Comparison of ENCODE assay signal across 8 mouse cellular contexts in the genomic region with DNA sequence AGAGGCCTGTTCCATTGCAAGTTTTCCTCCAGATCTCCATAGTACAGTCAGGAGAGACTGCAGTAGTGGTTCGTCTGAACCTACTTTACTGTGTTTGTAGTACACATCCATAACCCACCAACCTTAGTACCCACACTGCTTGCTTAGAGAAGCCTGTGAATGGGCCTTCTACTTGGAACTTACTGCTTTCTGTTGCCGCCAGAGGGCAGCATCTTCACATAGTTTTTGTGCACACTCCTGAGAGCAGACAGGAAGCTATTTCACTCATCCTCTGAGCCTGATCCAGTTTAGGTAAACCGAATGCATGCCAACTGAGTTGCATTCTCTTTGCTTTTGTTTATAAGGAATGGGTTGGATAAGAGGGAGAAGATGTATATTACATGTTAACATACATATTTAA.
A peak's percentile ranks its signal among the peaks of the same experiment; 100 is the strongest.
DNase-seq lines count a peak whose midpoint lies in the region; ATAC-seq and TF ChIP-seq lines count a peak whose summit lies in the region.

No protein-coding gene starts in this region.

- intact Hi-C loops in left cerebral cortex, postnatal 25 days (cut with DNase I), result loop anchor here (1.0 to 5.0 kb wide), 5 partner anchors 161 to 724 kb away; no protein-coding TSS in a partner anchor

- TF ChIP-seq CTCF in hindbrain, postnatal 0 days (IDR thresholded peaks at IDR 0.05; ENCODE audit: low read depth), result peak; percentile 92
- TF ChIP-seq CTCF in midbrain, postnatal 0 days (IDR thresholded peaks at IDR 0.05), result peak; percentile 99

- ATAC-seq in intestine, embryonic 14.5 days (replicated peaks; ENCODE audit: low FRiP score, low TSS enrichment, low read depth), result no peak
- ATAC-seq in intestine, embryonic 16.5 days, result no peak
- ATAC-seq in hindbrain, postnatal 0 days, result peak; percentile 83
- ATAC-seq in midbrain, postnatal 0 days (ENCODE audit: low FRiP score), result peak; percentile 84

- no peak overlapping the region for H3K4me2 ChIP-seq in intestine, embryonic 14.5 days (ENCODE audit: low read length)
- no peak overlapping the region for H3K4me2 ChIP-seq in intestine, embryonic 16.5 days (ENCODE audit: low read depth, low read length)
- no peak overlapping the region for H3K4me2 ChIP-seq in hindbrain, postnatal 0 days (ENCODE audit: low read depth, low read length)
- no peak overlapping the region for H3K4me2 ChIP-seq in midbrain, postnatal 0 days (ENCODE audit: low read depth, low read length, poor library complexity, severe bottlenecking)

- H3K9ac ChIP-seq in intestine, embryonic 14.5 days (ENCODE audit: low read length), result no peak overlapping the region
- H3K9ac ChIP-seq in intestine, embryonic 16.5 days (ENCODE audit: low read depth, low read length), result no peak overlapping the region
- H3K9ac ChIP-seq in hindbrain, postnatal 0 days (replicated peaks; ENCODE audit: low read length), result no peak overlapping the region
- H3K9ac ChIP-seq in midbrain, postnatal 0 days (replicated peaks; ENCODE audit: low read length, poor library complexity, severe bottlenecking), result no peak overlapping the region

- no peaks in the 10 kb centered on the region for H3K4me1 ChIP-seq in intestine, embryonic 14.5 days (replicated peaks; ENCODE audit: control insufficient read depth, insufficient read depth, low read length)
- H3K4me1 ChIP-seq in intestine, embryonic 16.5 days (ENCODE audit: control insufficient read depth, insufficient read depth, low read length), result no peaks in the 10 kb centered on the region
- H3K4me1 ChIP-seq in hindbrain, postnatal 0 days (ENCODE audit: insufficient read depth, low read length), result peaks cover 5% of the 10 kb centered on the region; the same call in 1 of the 2 replicates
- H3K4me1 ChIP-seq in midbrain, postnatal 0 days (ENCODE audit: insufficient read depth, low read length), result 0 out of 2 replicates have a peak, but pooled peaks cover under 1% of the 10 kb centered on the region

- H3K27ac ChIP-seq in intestine, embryonic 14.5 days (ENCODE audit: low read depth), result no peak overlapping the region
- no peak overlapping the region for H3K27ac ChIP-seq in intestine, embryonic 16.5 days (ENCODE audit: low read length)
- no peak overlapping the region for H3K27ac ChIP-seq in hindbrain, postnatal 0 days
- no peak overlapping the region for H3K27ac ChIP-seq in midbrain, postnatal 0 days (ENCODE audit: low read depth, low read length)

- peak; percentile 86 for DNase-seq in intestine, embryonic 14.5 days (ENCODE audit: low spot score)
- DNase-seq in cerebellum, adult 18-20 months, result peak; percentile 81 to 89
- peak; percentile 67 to 95 for DNase-seq in frontal cortex, adult 2 months (ENCODE audit: extremely low spot score in 1 of 2, low spot score in 1 of 2)
- peak; percentile 94 for DNase-seq in hindbrain, postnatal 0 days (ENCODE audit: low spot score)
- peak; percentile 90 to 93 for DNase-seq in left cerebral cortex, postnatal 25 days (ENCODE audit: low spot score in 2 of 2)
- peak; percentile 90 for DNase-seq in midbrain, postnatal 0 days (ENCODE audit: low spot score)
- peak; percentile 59 to 60 for DNase-seq in spleen, postnatal 36 days (ENCODE audit: low spot score in 2 of 2)

- H3K9me3 ChIP-seq in intestine, embryonic 14.5 days (ENCODE audit: control insufficient read depth, low read length), result no peaks in the 10 kb centered on the region
- no peaks in the 10 kb centered on the region for H3K9me3 ChIP-seq in intestine, embryonic 16.5 days (ENCODE audit: control insufficient read depth, low read length)
- no peaks in the 10 kb centered on the region for H3K9me3 ChIP-seq in hindbrain, postnatal 0 days (ENCODE audit: low read length)
- no peaks in the 10 kb centered on the region for H3K9me3 ChIP-seq in midbrain, postnatal 0 days (ENCODE audit: low read length)

- no peaks in the 10 kb centered on the region for H3K36me3 ChIP-seq in intestine, embryonic 14.5 days (ENCODE audit: control insufficient read depth, insufficient read depth, low read length)
- H3K36me3 ChIP-seq in intestine, embryonic 16.5 days (ENCODE audit: control insufficient read depth, insufficient read depth, low read length), result no peaks in the 10 kb centered on the region
- H3K36me3 ChIP-seq in hindbrain, postnatal 0 days (ENCODE audit: insufficient read depth, low read length), result no peaks in the 10 kb centered on the region
- H3K36me3 ChIP-seq in midbrain, postnatal 0 days (ENCODE audit: insufficient read depth, low read length), result no peaks in the 10 kb centered on the region

- no peak overlapping the region for H3K4me3 ChIP-seq in intestine, embryonic 14.5 days (ENCODE audit: low read depth, low read length)
- H3K4me3 ChIP-seq in intestine, embryonic 16.5 days (ENCODE audit: low read length), result no peak overlapping the region
- no peak overlapping the region for H3K4me3 ChIP-seq in hindbrain, postnatal 0 days (ENCODE audit: low read length)
- no peak overlapping the region for H3K4me3 ChIP-seq in midbrain, postnatal 0 days (ENCODE audit: low read depth, low read length)

- 20% methylated on average over 3 of the region's 3 CpGs for WGBS in intestine, embryonic 14.5 days
- 16% methylated on average over 3 of the region's 3 CpGs for WGBS in intestine, embryonic 16.5 days
- WGBS in hindbrain, postnatal 0 days, result 10% methylated on average over 3 of the region's 3 CpGs
- WGBS in midbrain, postnatal 0 days, result 10% methylated on average over 3 of the region's 3 CpGs

- no peaks in the 10 kb centered on the region for H3K27me3 ChIP-seq in intestine, embryonic 14.5 days (replicated peaks; ENCODE audit: control insufficient read depth, insufficient read depth, low read length)
- no peaks in the 10 kb centered on the region for H3K27me3 ChIP-seq in intestine, embryonic 16.5 days (replicated peaks; ENCODE audit: control insufficient read depth, insufficient read depth, low read length)
- no peaks in the 10 kb centered on the region for H3K27me3 ChIP-seq in hindbrain, postnatal 0 days (ENCODE audit: insufficient read depth, low read length)
- no peaks in the 10 kb centered on the region for H3K27me3 ChIP-seq in midbrain, postnatal 0 days (ENCODE audit: insufficient read depth, low read length)

Comparison
In these comparisons a context has a peak if more than half of its experiments do, and no peak if none do; other contexts are left out.
1. ATAC-seq: peak in hindbrain, postnatal 0 days (single experiment) and midbrain, postnatal 0 days (single experiment); none in intestine, embryonic 14.5 days (single experiment) and intestine, embryonic 16.5 days (single experiment).
2. Peak in every context shown above with its lines, with median percentiles within 50 percentile points of each other: DNase-seq.